Mouse (Mus musculus) hindlimb bud, embryonic 11.5 days (tissue): ENCODE data around the gene Ntsr2.
A peak's percentile ranks its signal among the peaks of the same experiment; 100 is the strongest.

ENCODE experiments used
- DNase-seq: peaks from one replicate; pipeline ENCODE4 v3.0.0-alpha.2; 2012; ENCODE audit warnings: low read depth, low spot score; ENCODE audit errors: extremely low spot score

The Ntsr2 gene

DNA sequence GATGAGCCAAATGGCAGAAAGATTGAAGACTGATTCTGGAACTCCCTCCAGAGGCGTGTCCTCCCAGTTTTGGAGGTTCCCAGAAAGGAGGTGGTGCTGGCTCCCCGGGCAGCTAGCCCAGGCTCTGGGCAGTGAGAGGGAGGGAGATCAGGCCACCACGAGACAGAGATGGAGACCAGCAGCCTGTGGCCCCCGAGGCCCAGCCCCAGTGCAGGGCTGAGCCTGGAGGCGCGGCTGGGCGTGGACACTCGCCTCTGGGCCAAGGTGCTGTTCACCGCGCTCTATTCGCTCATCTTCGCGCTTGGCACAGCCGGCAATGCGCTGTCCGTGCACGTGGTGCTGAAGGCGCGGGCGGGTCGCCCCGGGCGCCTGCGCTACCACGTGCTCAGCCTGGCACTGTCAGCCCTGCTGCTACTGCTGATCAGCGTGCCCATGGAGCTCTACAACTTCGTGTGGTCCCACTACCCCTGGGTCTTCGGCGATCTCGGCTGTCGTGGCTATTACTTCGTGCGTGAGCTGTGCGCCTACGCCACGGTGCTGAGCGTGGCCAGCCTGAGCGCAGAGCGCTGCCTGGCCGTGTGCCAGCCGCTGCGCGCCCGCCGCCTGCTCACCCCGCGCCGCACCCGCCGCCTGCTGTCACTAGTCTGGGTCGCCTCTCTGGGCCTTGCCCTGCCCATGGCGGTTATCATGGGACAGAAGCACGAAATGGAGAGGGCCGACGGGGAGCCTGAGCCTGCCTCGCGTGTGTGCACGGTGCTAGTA is at the start of gene Ntsr2:
Gene Ntsr2, plus strand, starts transcription at position 51 of the 762 bp plus-strand sequence.
- DNase-seq = peak; percentile 26

DNA sequence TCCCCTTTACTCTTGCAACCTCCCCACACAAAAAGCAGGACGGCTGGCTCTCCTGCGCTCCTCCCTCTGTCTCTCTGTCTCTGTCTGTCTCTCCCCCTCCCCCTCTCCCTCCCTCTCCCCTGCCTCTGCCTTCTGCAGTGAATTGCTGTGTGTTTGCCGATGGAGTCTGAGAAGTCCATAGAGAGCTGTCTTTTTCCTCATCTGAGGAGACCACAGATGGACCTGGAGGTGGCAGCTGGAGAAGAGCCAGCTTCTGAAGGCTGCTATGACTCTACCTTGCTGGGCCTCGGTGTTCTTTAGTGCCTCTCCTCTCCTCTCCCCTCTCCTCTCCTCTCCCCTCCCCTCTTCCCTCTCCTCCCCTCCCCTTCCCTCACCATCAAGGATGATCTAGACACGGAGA is 47.6 kb upstream of the Ntsr2 start:
- DNase-seq = no peak

DNA sequence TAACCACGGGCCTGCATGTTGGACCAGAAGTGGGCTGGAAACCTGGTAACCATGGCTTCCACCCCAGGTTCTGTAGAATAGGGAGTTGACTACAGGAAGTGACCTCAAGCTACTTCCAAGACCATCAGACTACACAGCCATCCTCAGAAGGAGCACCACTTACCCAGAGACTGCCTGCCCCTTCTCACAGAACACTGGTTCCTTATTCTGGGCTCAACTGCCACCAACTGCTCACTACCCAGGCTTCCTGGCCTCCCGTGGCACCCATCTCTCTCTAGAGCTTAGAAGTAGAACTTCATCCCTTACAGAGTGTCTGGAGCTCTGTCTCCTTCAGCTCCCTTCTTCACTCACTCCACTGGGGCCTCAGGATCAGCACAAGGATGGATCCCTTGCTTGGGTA is 42.2 kb upstream of the Ntsr2 start, which contains the start of gene Lpin1:
Gene Lpin1, minus strand, starts transcription at position 31 of the 400 bp plus-strand sequence.
- no peak for DNase-seq

DNA sequence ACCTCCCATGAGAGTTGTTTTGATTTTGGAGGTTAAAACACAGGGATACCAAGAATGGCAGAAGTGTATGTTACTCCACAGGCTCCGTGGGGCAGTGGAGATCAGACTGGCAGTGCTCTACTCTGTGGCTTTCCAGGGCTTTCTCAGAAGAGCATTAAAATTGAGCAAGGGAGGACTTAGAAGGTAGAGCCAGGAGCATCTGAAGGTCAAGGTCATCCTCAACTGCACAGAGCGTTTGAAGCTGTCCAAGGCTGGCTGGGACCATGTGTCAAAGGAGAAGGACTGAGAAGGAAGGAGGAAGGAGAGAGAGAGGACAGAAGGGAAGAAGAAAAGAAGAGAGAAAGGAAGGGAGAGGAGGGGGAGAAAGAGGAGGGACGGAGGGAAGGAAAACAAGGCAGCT is 38.6 kb upstream of the Ntsr2 start:
- DNase-seq = no peak

DNA sequence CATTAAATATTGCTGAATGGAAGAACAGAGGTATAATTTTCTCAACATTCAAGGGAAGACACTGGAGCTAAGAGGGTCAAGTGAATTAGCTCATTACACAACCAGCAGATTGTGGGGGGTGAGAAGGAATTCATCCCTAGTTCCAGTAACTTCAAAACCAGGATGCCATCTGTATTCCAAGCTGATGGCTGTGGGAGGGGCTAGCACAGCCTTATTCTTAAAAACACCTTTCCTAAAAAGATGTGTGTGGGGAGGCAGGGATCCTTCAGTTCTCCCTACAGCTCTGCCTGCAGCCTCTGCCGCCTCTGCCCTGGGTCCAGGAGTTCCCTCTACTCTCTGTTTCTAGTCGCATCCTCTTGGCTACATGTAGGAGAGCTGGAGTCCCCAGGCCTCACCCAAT is 37.4 kb upstream of the Ntsr2 start:
- DNase-seq = no peak

DNA sequence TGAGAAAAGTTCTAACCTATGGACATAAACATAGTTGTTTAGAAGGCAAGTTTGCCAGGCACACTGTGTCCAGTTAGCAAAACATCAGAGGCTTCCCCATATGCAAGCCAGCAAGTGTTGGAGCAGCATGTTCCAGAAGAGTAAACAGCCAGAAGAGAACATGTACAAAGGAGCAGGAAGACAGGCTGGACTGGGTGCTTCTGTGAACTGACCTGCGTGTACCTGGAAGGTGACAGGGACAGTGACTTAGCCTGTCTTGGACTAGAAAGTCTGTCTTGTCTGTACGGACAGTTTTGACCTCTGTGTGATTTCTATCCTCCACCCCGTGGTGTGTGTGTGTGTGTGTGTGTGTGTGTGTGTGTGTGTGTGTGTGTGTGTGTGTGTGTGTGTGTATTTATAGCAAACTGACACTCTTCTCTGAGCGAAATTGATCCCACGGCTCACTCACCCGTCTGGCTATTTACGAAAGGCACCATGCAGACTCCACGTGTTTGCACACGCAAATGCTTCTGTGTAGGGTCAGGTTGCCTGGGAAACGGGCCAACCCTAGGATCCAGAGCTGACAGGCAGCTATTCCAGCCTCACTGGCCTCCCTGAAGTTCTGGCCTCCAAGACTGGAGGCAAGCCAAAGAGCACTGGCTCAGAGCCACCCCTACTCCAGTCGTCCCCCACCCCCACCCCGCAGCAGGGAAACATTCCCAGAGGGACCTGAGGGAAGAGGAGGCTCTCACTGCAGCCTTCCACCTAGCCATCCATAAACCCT is 34.5 kb upstream of the Ntsr2 start:
- DNase-seq = no peak

DNA sequence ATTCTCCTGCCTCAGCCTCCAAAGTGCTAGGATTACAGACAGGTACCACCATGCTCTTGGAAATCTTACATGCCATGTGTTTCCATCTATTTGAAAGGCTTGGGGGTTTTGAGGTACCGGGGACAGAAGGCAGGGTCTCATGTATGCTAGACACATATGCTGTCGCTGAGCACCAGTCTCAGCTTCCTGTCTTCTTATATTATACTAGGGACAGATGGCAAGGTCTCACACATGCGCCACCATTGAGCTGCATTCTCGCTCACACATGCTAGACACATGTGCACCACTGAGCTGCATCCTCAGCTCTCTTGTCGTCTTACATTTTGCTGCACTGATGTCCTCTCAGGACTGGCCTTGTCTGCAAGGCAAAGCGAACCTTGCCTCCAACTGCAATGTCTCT is 33.7 kb upstream of the Ntsr2 start:
- DNase-seq = no peak

DNA sequence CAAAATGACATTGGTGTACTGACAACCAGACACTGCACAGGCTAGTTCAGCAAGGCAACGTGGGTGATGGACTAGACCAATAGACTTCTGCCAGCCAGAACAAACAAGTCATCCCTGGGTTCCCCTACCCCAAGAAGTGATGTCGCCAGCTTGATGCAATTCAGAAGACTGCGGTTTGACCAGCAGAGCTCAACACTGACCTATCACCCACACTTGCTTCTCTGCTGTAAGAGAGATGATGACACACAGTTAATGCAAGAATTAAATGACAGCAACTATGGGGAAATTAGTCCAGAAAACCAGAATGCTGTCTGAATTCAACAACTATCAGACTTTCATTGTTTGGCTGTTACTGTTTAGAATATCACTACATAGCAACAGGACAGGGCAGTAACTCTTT is 33.0 kb upstream of the Ntsr2 start:
- no peak for DNase-seq

DNA sequence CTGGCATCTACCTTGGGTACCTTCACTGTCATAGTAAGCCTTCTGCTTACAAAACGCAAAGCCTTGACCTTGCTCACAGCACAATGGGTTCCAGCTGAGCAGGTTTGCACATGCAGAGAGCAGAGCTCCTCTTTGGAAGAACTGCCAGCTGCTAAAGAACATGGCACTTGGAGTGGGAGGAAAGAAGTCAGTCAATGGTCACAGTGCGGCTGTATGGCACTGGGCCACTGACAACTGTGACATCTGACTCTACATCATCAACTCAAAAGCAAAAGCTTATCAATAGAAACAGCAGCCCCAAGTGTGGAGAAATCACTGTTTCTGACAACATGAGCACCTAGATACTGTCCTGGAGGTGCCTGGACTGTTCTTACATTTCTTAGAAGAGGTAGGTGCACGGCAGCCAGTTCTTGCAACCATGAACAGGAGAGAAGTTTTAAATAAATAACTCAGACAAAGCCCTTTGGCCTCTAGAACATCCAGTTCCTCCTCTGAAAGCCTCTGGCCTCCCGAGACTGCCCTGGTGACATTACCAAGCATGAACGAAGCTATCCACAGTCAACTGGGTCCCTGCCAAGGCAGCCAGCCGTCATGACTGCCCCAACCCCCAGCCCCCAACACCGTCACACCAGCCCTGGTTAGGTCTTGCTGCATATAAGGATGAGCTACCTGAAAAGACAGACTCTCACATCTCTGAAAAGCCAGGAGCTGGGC is 22.9 kb upstream of the Ntsr2 start:
- no peak for DNase-seq

DNA sequence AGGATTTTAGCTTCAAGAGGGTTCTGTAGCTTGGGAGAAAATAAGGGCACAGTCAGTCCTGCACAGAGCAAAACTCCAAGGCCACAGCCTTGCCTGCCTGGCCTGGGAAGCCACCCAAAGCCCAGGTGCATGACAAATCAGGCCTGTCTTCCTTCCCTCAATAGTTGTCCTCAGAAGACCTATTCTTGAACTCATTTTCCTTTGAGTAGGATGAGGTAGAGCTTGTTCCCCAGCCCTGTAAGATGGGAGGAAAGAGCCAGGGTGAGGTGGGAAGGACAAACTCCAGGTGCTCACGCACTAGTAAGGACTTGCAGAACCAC is 22.4 kb upstream of the Ntsr2 start:
- DNase-seq = no peak

DNA sequence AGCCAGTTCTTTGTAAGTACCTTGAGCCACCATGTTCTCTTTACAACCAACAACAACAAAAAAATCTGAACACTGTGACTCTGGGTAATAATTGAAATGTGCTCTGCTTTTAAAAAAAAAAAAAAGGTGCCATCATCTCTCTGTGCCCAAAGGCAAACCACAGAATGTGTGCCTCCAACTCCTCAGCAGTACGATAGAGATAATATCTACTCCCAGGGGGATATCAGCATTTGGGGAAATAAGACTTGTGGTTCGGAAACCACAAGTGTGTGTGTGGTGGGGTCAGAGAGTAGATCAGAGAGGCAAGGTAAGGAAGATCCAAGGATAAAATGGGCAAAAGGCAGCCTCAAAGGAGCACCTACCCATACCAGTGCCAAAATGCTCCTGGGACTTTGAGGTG is 21.8 kb upstream of the Ntsr2 start:
- DNase-seq = no peak

DNA sequence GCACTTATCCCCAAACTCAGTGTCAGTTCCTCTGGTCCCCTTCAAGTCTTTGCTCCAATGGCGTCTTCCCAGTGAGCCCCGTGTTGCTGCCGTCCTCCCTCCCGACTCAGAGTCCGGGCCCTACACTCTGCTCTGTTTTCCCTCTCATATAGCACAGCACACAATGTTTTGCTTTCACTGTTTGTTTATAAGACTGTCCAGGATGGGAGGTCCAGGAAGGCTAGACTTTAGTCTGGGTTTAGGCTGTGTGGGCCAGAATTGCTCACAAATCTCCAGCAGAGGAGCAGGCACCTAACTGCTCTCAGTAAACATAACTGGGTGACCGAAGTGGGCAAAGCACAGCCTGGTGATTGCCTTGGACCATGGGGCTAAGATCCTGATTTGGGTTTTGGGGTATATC is 19.9 kb upstream of the Ntsr2 start:
- DNase-seq = no peak

DNA sequence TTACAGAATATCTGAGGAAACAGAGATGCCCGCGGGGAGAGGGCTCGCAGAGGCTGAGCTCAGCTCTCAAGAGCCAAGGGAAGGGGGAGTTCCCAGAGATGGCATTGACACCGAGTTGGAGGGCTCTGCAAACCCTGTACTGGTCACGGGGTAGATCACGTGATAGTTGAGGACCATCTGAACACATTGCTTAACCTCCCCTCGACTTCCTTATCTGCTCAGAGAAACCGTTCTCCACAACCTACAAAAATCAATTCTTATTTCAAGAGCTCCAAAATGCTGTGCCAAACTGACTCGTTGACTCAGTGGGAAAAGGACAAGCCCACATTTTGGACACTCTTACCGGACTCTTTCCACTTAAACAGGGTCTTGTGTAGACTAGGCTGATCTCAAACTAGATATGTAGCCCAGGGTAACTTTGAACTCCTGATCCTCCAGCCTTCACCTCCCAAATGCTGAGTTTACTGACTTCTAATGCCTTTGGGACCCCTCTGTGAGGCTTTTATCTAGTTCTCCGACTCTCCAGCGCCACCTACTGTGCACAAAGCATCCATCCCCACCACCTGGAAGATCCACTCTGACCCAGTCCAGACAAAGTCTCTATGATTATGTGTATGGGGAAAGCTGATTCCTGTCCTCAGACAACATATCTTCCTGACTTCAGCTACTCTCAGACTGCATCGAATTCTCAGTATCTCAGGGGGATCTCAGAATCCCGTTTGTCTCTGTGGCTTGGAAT is 18.9 kb upstream of the Ntsr2 start:
- DNase-seq = peak; percentile 31

DNA sequence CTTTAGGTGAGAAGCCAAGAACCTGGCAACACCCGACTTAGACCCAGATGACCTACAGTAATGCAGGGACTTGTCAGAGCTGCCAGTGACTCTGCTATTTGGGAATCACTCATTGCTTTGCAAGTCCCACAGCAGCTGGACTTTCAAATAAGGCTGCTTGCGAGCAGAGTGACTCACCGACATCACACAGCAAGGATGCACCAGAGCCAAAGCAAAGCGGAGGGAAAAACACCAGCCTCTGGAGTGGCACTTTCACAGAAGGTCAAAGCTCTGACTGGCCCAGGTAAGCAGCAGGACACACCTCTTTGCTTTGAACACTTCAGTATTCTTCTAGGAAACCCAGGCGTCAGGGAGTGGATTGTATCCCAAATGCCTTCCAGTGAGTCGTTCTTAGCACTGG is 17.4 kb upstream of the Ntsr2 start:
- no peak for DNase-seq

DNA sequence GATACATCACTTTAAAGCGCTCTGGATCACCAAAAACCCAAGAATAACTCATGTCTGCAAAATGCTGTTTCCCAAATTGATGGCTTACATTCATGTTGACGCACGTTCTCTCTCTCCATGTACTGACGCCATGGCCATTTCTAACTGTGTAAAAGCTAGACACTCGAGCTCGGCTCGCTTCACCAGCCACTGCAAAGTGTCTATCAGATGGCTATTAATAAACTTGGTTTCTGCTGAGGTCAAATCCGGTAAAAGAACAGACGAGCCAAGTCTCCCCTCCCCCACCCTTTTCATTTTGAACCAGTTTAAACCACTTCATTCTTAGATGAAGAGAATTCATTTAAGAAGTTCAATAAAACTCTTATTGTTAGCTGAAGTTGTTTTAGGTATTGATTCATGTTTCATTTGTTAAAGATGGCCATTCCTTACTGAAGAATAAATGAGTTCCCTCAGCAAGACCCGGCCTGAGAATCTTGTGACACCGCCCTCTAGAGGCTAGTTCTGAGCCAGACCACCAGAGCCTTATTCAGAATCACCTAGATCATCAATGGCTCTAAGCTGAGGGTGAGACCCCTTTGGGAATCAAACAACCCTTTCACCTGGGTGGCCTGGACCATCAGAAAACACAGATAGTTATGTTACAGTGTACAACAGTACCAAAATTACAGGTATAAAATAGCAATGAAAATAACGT is 14.0 kb upstream of the Ntsr2 start:
- DNase-seq = no peak

DNA sequence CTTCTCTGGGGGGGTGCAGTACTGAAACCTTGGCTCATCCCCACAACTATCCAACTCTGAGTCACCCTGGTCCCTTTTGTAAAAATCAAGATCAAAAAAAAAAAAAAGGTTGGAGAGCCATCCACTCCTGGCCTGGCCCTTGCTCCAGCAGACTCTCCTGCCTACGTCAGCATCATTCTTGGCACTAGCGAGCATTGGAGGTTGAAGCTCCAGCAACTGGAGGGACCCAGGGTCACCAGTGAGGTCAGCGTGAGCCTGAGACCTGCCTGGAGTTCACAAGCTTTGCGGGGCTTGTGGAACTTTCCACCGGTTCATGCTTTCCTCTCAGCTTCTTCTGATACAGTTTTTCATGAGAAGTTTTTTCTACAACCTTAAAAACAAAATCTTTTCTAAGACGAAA is 13.1 kb upstream of the Ntsr2 start:
- no peak for DNase-seq

DNA sequence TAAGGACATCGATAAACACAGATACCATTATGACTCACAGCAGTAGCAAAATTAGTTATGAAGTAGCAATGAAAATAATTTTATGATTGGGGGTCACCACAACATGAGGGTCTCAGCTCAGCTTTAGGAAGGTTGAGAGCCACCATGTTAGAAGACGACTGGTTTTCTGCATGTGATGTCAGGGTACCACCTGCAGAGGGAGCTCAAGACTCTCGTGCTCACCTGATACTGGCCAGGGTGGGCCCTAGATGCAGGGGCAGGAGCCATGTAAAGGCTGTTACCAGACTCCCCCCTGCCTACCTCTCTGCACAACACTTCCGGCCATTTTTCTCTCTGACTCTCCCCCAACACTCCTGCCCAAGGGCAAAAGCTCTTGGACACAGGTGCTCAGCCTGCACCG is 11.2 kb upstream of the Ntsr2 start:
- no peak for DNase-seq

DNA sequence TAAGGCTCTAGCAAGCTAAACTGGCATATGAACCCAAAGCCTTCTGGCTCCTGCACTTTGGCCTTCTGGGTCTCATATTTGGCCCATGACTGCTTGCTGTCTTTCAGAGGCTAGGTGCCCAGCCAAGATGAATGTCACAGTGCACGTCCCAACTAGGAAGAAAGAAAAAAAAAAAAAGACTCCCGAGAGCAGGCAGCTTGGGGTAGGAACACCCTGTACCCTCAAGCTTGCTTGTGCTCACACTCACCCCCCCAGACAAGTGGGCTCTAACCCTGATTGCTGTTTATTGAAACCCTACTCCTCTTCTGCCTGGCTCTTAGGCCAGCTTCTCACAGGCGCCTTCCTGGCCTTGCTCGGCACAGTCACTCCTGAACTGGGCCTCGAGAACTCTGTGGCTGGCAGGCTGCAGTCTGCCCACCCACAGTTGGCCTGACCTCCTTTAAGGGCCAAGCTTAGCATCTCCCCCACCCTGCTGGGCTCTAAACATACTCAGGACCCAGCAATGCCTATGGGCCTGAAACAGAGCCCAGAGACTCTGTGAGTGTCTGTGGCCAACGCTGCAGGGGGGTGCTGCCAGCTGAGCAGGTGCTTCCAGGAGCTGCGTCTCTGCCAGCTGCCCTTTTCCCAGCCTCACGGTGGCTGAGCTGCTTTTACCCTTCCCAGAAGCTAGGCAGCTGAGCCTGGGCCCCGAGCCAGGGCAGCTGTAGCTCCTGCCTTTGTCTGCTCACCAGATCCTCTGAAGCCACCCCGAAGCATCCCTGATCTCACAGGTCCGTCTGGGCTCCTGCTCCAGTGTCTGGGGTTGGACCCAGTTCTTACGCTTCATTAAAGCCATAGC is 9.5 kb upstream of the Ntsr2 start:
- no peak for DNase-seq

DNA sequence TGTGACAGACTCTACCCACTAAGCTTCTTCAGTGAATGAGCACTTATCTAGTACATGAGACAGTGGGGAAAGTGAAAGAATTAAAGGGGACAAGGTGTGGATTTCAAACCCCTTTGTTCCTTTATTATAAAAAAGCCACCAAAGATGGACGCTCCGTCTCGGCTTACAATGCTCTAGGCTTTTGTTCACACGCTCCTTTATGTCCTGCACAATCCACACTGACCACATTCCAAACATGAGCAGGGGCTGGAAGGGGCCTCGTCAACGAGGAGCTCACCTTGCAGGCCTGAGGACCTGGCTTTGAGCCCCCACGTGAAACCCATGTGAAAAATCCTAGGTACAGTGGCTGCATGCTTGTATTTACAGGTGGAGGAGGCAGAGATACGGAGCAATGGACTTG is 8.5 kb upstream of the Ntsr2 start:
- no peak for DNase-seq
